Mouse (Mus musculus) heart, embryonic 15.5 days (tissue): Measurements from ENCODE around the gene Mapk9. TPM values are rescaled to one million over a fixed set of nuclear protein-coding genes. Genes with fewer than 3 reads are reported as not detected.

ENCODE experiments used
- ATAC-seq: fragments of 200-750 bp; cut with Nextera tagmentation; replicated peaks from 2 replicates; pipeline ENCODE4 v1.8.0; 2017; ENCODE audit warnings: low read depth, moderate TSS enrichment; ENCODE audit not compliant: insufficient number of reproducible peaks, insufficient read depth, low FRiP score
- H3K27ac ChIP-seq: fragments of 300-500 bp; sonication (generic); 2 replicates; pipeline ENCODE4 v1.5.1; 2015; ENCODE audit warnings: mild to moderate bottlenecking, inconsistent platforms
- H3K27me3 ChIP-seq: fragments of 300-500 bp; sonication (generic); 2 replicates; pipeline ENCODE4 v1.6.1; 2015; ENCODE audit warnings: inconsistent platforms
- H3K36me3 ChIP-seq: fragments of 300-500 bp; sonication (generic); 2 replicates; pipeline ENCODE4 v1.6.1; 2015; ENCODE audit warnings: mild to moderate bottlenecking, inconsistent platforms
- H3K4me1 ChIP-seq: fragments of 300-500 bp; sonication (generic); replicated peaks from 2 replicates; pipeline ENCODE4 v1.6.1; 2015; ENCODE audit warnings: inconsistent platforms
- H3K4me2 ChIP-seq: fragments of 300-500 bp; sonication (generic); 2 replicates; pipeline ENCODE4 v1.6.1; 2015; ENCODE audit warnings: inconsistent platforms, mild to moderate bottlenecking, moderate library complexity
- H3K4me3 ChIP-seq: fragments of 300-500 bp; sonication (generic); 2 replicates; pipeline ENCODE4 v1.5.1; 2015; ENCODE audit warnings: mild to moderate bottlenecking, inconsistent platforms
- H3K9ac ChIP-seq: fragments of 300-500 bp; sonication (generic); 2 replicates; pipeline ENCODE4 v1.6.1; 2015; ENCODE audit warnings: mild to moderate bottlenecking, inconsistent platforms
- H3K9me3 ChIP-seq: fragments of 300-500 bp; sonication (generic); replicated peaks from 2 replicates; pipeline ENCODE4 v1.6.1; 2016; ENCODE audit warnings: inconsistent platforms
- WGBS: fragments of 180-500 bp; shearing (Covaris S2); methylation state at CpG from one replicate; pipeline ENCODE4 v1.1.7; 2015; ENCODE audit warnings: mixed read lengths; 5-methylcytosine and 5-hydroxymethylcytosine counted together
- polyA plus RNA-seq: library from polyadenylated mRNA; unstranded; fragments of >200 nt; fragmentation: Nextera tagmentation; extraction: Ambion mirVana; gene quantifications from 2 replicates; pipeline ENCODE4 v1.2.1, GENCODE M21; 2015

Gene Mapk9
- polyA plus RNA-seq, 1 experiment from 2014 or later: 31.1 TPM

DNA sequence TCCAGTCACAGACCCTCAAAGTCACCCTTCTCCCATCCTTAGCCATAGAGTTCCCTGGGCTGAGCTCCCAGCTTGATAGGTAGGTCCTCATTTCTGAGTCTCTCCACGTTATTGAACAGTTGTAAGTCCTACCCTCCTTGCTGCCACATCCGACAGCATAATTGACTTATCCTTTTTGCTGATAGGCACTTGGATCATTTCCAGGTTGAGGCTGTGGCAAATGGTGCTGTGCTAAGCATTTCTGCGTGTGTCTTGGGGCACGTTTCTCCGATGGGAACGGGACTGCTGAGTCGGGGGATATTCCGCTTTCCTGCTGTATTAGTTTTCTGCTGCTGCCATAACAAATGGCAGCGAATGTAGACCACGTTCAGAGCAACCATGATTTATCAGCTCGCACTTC is 47.3 kb downstream of the Mapk9 start:
- no peak for ATAC-seq
- 56% methylated on average over 11 of the region's 11 CpGs for WGBS
- Histone ChIP-seq H3K4me3 (no peak overlapping the region), H3K9ac (no peak overlapping the region), H3K27me3 (peaks cover 5% of the 10 kb centered on the region; the same call in 1 of the 2 replicates), H3K4me2 (no peak overlapping the region), H3K9me3 (no peaks in the 10 kb centered on the region), H3K4me1 (no peaks in the 10 kb centered on the region; the same call in 1 of the 2 replicates), H3K36me3 (no peaks in the 10 kb centered on the region), H3K27ac (no peak overlapping the region)

DNA sequence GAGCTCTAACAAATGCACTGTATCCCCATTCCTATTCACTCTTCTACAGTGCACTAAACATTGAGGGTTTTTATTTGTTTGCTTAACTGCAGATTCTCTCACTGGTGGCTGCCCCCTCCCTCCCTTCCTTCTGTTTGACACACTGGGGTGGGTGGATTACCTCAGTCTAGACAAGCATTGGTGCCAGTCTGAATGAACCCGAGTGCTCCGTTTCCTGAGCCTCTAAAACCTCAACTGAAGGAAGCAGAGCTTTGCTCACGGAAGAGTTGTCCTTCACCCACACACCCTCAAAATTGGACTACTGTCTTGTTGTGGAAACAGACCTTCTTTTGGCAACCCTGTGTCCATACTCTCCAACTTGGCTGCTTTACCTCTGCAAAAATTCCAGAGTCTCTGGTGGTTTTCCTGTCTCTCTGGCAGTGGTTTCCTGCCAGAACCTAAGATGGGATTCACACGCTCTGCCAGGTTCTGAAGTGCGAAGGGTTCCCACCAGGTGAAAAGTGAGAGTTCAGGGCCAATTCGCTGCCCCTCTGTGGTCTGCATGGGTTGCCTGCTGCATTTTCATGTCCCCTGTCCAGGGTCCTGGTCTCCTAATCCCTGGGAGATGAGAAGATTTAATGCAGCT is 49.5 kb downstream of the Mapk9 start:
- no peak overlapping the region for H3K27ac ChIP-seq
- H3K36me3 ChIP-seq: no peaks in the 10 kb centered on the region
- H3K4me2 ChIP-seq: no peak overlapping the region
- no peak for ATAC-seq
- 35% methylated on average over 6 of the region's 6 CpGs for WGBS
- no peaks in the 10 kb centered on the region for H3K9me3 ChIP-seq
- no peak overlapping the region for H3K4me3 ChIP-seq
- no peaks in the 10 kb centered on the region; the same call in 1 of the 2 replicates for H3K4me1 ChIP-seq
- H3K9ac ChIP-seq: no peak overlapping the region
- H3K27me3 ChIP-seq: peaks cover 28% of the 10 kb centered on the region

DNA sequence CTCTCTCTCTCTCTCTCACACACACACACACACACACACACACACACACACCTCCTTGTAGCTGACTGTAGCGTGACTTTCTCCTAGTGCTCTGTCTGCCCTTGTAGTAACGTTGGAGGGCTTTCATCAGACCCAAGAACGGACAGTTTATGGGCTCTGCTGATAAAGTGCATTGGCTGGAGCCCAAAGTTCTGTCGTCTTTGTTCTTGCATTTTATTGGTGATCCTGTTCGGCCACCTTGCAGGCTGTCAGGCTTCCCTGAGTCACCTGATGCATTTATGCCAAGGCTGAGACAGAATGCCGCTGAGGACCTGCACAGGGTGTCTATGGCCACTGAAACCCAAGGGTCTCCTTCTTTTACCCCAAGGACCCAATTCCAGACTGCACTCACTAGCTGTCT is 53.5 kb downstream of the Mapk9 start:
- ATAC-seq: no peak
- Histone ChIP-seq H3K9me3 (no peaks in the 10 kb centered on the region), H3K4me3 (no peak overlapping the region), H3K36me3 (no peaks in the 10 kb centered on the region), H3K9ac (no peak overlapping the region), H3K4me2 (no peak overlapping the region), H3K27me3 (peaks cover 50% of the 10 kb centered on the region), H3K27ac (no peak overlapping the region), H3K4me1 (peaks cover 9% of the 10 kb centered on the region)
- 38% methylated on average over 6 of the region's 6 CpGs for WGBS

DNA sequence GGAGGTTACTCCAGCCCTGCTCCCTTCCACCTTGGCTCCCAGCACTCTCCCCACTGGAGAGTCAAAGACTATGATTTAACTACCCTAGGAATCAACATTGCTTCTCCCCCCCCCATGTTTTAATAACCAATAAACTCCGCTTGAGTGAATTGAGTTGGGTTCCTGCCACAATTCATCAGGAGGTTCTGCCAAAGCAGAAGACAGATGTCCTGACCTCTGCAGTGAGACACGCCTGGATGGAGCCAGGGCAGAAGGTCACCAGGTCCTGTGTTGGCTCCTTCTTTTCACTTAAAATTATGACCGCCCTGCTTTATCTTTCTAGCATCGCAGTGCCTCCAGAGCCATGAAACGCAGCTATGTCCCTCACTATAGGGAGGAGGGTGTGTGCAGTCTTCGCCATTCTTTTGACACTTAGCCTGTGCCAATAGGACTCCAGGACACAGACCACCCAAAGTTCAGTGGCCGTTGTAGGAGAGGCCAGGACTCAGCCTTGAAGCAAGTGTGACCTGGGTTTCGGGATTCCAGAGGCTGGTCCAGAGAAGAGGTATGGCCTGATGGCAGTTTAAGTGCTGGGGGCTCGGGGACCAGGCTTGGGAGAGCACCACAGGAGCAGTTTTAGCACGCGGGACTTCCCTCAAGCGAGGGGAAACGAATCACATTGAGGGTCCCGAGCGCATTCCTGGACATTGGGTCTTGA is 54.6 kb downstream of the Mapk9 start:
- Histone ChIP-seq H3K9ac (peak overlapping the region; percentile 59; the same call in 1 of the 2 replicates), H3K27me3 (peaks cover 50% of the 10 kb centered on the region), H3K4me3 (peak overlapping the region; percentile 60), H3K4me1 (peaks cover 9% of the 10 kb centered on the region), H3K27ac (no peak overlapping the region), H3K9me3 (no peaks in the 10 kb centered on the region), H3K4me2 (peak overlapping the region; percentile 99), H3K36me3 (no peaks in the 10 kb centered on the region)
- no peak for ATAC-seq
- 30% methylated on average over 15 of the region's 15 CpGs for WGBS

DNA sequence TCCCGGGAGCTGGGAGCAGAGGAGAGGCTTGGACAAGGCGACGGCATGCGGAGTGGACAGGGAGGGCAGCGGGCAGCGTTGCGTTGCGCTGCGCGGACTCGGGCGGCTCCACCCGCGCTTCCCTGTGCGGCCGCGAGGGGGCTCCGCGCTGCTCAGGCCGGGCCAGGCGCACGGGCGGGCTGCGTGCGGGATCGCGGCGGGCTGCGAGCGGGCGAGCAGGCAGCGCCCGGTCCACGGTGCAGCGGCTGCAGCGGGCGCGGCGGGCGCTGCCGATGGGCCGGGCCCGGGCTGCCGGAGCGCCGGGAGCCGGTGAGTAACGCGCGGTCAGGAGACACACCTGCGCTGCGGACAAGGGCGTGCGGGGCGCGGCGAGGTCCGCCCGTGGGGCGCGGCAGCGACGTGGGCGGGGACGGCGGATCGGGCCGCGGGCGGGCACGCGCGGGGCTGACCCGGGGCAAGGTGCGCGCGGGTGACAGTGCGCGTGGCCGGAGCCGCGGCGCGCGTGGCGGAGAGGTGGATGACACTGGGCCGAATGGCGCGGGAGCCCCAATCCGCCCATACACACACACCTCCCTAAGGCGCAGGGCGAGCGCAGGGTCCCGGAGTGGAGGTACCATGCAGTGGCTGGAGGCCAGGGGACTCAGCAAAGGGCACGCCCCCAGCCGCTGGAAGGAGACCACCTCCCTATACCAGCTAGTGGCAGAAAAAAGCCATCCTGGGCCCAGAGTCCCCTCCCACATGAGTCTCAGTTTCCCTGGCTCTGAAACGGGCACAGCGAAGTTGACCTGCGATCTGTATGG is 55.3 kb downstream of the Mapk9 start, which contains the start of gene Rasgef1c:
Gene Rasgef1c, plus strand, starts transcription at position 177 of the 800 bp plus-strand sequence.
- Histone ChIP-seq H3K4me1 (peaks cover 9% of the 10 kb centered on the region), H3K4me3 (peak within 1 kb of the TSS; percentile 60), H3K9me3 (no peaks in the 10 kb centered on the region), H3K36me3 (no peaks in the 10 kb centered on the region), H3K4me2 (peak within 1 kb of the TSS; percentile 99), H3K27ac (no peak within 1 kb of the TSS), H3K9ac (peak within 1 kb of the TSS; percentile 59), H3K27me3 (peaks cover 48% of the 10 kb centered on the region)
- 3% methylated on average over 92 of the region's 99 CpGs for WGBS
- ATAC-seq: peak; percentile 76

DNA sequence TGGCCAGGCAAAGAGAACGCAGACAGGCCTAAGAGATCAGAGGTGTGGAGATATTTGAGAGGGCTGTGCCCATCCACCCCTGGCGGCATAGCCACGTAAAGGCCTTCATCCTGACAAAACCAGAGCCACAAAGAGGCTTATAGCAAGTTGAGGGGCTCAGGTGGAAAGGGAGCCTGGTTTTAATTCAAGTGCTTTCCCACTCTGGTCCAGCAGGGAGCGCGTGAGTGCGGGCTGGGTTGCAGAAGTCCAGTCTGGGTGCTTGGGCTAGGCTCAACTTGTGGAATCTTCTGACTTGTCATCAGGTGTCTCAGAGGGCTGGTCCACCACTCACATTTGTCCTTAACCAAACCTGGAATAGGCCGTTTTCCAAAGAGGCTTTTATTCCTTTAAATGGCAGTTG is 56.8 kb downstream of the Mapk9 start:
- Histone ChIP-seq H3K4me3 (no peak overlapping the region), H3K4me1 (peaks cover 9% of the 10 kb centered on the region), H3K9me3 (no peaks in the 10 kb centered on the region), H3K36me3 (no peaks in the 10 kb centered on the region), H3K9ac (no peak overlapping the region), H3K27ac (no peak overlapping the region), H3K27me3 (peaks cover 46% of the 10 kb centered on the region), H3K4me2 (no peak overlapping the region)
- 12% methylated on average over 7 of the region's 7 CpGs for WGBS
- ATAC-seq: no peak

DNA sequence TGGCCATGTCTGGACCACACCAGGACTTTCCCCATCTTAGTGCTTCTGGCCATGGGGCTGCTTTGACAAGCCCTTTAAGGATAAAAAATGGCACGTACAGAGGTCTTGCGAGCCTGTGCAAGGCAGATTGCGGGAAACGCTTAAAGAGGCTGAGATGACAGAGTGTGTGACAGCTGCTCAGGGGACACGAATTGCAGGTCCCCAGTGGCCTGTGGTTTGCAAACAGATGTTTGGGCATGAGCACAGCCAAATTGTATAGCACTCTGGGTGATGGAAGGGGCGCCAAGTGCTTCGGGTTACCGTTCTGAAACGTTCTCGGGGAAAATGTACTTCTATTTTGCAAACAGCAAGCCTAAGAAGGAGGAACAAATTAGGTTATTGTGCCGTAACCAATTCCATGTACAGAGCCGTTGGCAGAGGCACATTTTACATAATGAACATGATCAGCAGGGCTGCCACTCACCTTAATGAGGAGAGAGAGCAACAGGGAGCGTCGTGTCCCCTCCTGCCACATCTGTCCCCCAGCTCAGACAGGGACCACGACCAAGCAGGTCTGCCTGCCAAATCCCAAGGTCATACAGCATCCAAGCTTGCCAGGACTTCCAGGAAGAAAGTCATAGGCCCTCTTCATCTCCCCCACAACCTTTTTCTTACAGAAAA is 72.1 kb downstream of the Mapk9 start:
- Histone ChIP-seq H3K4me2 (no peak overlapping the region), H3K4me1 (peaks cover 3% of the 10 kb centered on the region; the same call in 1 of the 2 replicates), H3K9ac (no peak overlapping the region), H3K36me3 (no peaks in the 10 kb centered on the region), H3K27ac (no peak overlapping the region), H3K4me3 (no peak overlapping the region), H3K9me3 (no peaks in the 10 kb centered on the region), H3K27me3 (peaks cover 5% of the 10 kb centered on the region; the same call in 1 of the 2 replicates)
- ATAC-seq: no peak
- WGBS: 60% methylated on average over 15 of the region's 15 CpGs

DNA sequence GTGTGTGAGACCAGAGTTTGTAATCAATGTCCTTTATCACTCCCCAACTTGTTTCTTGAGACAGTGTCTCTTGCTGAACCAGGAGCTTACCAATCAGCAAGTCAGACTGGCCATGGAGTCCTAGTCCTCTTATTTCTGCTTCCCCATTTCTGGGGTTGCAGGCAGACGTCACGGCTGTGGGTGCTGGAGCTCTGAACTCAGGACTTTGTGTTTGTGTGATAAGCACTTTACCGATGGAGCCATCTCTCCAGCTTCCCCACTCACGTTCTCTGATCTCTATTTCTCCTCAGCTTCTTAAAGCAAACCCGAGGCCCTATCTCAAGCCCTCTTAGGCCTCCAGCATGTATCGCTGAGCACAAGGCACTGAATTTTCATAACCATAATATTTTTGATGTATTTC is 72.8 kb downstream of the Mapk9 start:
- Histone ChIP-seq H3K4me1 (peaks cover 3% of the 10 kb centered on the region; the same call in 1 of the 2 replicates), H3K27me3 (peaks cover 5% of the 10 kb centered on the region; the same call in 1 of the 2 replicates), H3K27ac (no peak overlapping the region), H3K4me2 (no peak overlapping the region), H3K36me3 (no peaks in the 10 kb centered on the region), H3K4me3 (no peak overlapping the region), H3K9me3 (no peaks in the 10 kb centered on the region), H3K9ac (no peak overlapping the region)
- WGBS: 78% methylated on average over 6 of the region's 6 CpGs
- no peak for ATAC-seq

DNA sequence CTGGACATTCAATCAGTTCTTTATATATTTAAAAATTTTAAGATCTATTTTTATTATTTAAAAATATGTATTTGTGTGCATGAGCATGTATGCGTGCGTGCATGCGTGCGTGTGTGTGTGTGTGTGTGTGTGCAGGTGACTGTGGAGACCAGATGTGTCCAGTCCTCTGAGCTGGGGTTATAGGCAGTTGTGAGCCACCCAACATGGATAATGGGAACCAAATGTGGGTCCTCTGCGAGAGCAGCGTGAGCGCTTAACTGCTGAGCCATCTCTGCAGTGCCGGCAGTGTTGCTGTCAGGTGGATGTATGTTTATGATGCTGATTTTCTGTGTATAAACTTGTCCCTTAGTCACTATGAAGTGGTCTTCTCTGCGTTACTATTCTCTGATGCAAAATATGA is 77.0 kb downstream of the Mapk9 start:
- no peaks in the 10 kb centered on the region for H3K4me1 ChIP-seq
- H3K27me3 ChIP-seq: peaks cover 20% of the 10 kb centered on the region
- WGBS: 86% methylated on average over 9 of the region's 9 CpGs
- H3K9ac ChIP-seq: no peak overlapping the region
- H3K9me3 ChIP-seq: no peaks in the 10 kb centered on the region
- H3K4me3 ChIP-seq: no peak overlapping the region
- ATAC-seq: no peak
- no peaks in the 10 kb centered on the region for H3K36me3 ChIP-seq
- no peak overlapping the region for H3K4me2 ChIP-seq
- H3K27ac ChIP-seq: no peak overlapping the region

DNA sequence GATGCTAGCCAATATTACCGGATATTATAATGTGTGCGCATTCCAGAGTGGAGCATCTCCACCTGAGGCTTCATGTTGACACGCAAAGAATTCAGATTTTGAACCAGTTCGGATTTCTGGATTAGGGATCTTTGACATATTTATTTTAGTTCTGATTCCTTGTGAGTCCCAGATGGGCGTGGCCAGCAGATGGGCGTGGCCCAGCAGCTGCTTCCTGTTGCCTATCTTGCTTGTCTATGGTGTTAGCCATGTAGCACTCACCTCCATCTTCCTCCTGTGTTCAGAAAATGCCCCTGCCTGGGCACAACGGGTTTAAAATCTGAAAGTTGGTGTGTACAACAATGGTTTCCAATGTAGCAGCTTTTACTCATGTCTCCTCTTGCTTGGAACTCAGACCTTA is 79.6 kb downstream of the Mapk9 start:
- WGBS: 69% methylated on average over 7 of the region's 7 CpGs
- H3K36me3 ChIP-seq: no peaks in the 10 kb centered on the region

DNA sequence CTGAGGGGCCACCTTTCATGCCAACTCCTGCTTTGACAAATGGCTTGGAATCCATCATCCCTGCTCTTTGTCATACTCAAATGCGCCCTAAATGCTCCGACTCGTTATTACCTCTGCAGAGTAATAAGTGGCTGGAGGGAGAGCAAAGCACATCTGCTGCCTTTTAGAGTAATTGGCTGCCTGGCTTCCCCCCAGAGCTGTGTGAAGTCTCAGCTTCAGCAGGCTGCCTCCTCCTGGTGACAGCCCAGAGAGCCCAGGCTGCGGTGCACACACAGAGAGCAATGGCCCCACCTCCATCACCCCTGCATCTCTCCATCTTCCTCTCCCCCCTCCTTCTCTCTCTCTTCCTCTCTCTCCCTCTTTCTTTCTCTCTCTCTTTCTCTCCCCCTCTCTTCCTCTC is 80.6 kb downstream of the Mapk9 start:
- Histone ChIP-seq H3K9me3 (no peaks in the 10 kb centered on the region), H3K4me1 (peaks cover 13% of the 10 kb centered on the region), H3K27me3 (peaks cover 23% of the 10 kb centered on the region), H3K27ac (no peak overlapping the region), H3K4me2 (no peak overlapping the region), H3K4me3 (no peak overlapping the region), H3K9ac (no peak overlapping the region), H3K36me3 (no peaks in the 10 kb centered on the region)
- no peak; the same call in 1 of the 2 replicates for ATAC-seq
- WGBS: 24% methylated on average over 4 of the region's 4 CpGs

More for the DNA sequence above, 79.6 kb downstream of the Mapk9 start:
- H3K9ac ChIP-seq: no peak overlapping the region
- no peak for ATAC-seq
- no peak overlapping the region for H3K4me2 ChIP-seq
- no peaks in the 10 kb centered on the region for H3K9me3 ChIP-seq
- H3K27me3 ChIP-seq: peaks cover 23% of the 10 kb centered on the region
- no peak overlapping the region for H3K4me3 ChIP-seq
- H3K4me1 ChIP-seq: peaks cover 3% of the 10 kb centered on the region
- H3K27ac ChIP-seq: no peak overlapping the region
